Mouse (Mus musculus) natural killer cell, adult 2 months (primary cell): ENCODE results near the gene Slc46a1.

Experiments
- DNase-seq, 2 experiments: peaks; one replicate each; pipeline ENCODE4 v3.0.0; 2022; ENCODE audit warnings: low spot score in 2 of 2

Slc46a1 gene

GRCm38 (mm10) chr11:78465568-78466180, at the start of gene Slc46a1:
Gene Slc46a1, plus strand, starts transcription at chr11:78465697.
- DNase-seq, result peak; percentile 28 to 58

DNA sequence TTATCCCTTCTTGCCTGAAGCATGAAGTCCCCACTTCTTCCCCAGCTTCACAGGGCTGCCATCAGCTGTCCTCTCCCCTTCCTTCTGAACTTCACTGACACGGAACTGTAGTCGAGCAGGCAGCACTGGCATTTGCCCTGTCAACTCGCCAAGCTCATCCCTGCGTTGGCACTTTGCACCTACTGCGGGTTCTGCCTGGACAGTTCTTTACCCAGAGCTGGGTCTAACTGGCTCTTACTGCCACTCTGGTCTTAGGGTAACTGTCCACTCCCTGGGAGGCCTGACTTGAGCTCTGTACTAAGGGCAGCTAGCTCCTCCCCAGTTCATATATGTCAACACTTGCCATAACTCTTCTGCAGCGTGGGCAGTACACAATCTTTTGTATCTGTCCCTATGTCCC, 48.6 kb upstream of the Slc46a1 start:
- DNase-seq, result no peak

GRCm38 (mm10) chr11:78420263-78420889, 45.1 kb upstream of the Slc46a1 start:
- no peak for DNase-seq

DNA sequence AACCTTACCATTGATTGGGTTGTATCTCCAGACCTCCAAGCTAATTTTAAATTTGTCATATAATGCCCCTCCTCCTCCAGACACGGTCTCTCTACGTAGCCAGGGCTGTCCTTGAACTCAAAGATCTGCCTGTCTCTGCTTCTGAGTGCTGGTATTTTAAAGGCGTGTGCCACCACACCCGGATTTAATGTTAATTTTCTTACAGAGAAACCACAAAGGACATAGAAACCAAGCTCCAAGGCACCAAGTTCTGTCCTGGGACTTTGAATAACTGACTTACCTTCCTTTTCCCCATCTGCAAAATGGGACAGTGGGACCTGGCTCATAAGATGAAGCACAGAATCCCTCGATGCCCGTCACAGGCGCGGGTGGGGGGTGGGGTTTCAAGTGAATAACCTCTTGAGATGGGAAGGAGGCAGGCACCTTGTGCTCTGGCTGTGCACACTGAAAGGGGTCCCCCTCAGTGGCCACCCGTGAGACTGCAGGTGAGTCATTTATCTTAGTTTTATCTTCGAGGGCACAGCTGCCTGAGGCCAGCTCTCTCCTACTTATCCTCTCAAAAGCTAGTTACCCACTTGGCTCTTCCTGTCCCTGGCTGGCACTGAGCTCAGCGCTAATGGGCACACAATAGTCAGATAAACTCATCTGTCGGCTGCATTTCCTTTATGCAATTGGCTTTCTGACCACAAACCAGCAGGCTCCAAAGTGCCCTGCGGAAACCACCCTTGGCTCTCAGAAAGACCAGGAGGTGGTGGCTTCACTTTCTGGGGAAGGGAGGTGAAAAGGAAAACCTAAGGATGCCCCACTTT, 44.1 kb upstream of the Slc46a1 start:
- DNase-seq, result no peak

GRCm38 (mm10) chr11:78422055-78422819, 43.3 kb upstream of the Slc46a1 start, which contains the start of gene Slc13a2:
Gene Slc13a2, minus strand, starts transcription at chr11:78422217.
- DNase-seq, result no peak

DNA sequence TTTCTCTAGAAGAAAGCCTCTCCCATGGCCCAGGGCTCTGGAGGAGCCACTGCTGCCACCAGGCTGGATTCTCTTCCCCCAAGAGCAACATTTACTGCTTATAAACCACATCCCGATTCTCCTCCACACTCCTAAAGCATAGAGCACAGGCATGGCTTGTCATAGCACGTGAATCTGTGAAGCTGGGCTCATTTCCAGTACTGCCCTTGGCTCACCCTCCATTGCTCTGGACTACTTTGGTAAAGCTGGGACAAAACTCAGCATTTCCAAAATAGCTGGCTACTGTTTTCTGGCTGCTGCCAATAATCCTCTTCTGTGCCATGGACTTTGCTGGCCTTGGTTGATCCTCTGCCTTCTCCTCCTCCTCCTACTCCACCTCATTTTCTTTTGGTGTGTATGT, 41.1 kb upstream of the Slc46a1 start:
- DNase-seq, result no peak

DNA sequence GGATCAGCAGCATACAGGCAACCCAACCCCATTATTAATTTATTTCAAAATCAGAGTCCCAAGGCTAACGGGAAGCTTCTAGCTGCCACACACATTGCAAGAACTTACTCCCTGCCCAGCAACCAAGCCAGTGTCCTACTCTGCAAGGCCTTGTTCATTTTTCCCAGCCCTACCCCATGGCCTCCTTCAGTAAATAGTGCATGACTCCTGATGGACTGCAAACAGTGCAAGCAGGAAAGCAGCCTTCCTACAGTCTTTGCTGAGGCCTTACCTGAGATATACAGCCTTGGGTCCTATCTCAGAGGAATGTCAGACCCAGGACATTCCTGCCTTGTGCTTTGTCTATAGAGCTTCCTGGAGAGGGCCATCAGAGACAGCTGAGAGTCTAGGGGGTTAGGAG, 39.9 kb upstream of the Slc46a1 start:
- DNase-seq, result no peak

- no peak for DNase-seq
Measured at GRCm38 (mm10) chr11:78427655-78428054, 37.8 kb upstream of the Slc46a1 start.

- DNase-seq, result no peak
Measured at GRCm38 (mm10) chr11:78428309-78428708, 37.2 kb upstream of the Slc46a1 start.

- DNase-seq, result no peak
Measured at GRCm38 (mm10) chr11:78430195-78430878, 35.2 kb upstream of the Slc46a1 start.

DNA sequence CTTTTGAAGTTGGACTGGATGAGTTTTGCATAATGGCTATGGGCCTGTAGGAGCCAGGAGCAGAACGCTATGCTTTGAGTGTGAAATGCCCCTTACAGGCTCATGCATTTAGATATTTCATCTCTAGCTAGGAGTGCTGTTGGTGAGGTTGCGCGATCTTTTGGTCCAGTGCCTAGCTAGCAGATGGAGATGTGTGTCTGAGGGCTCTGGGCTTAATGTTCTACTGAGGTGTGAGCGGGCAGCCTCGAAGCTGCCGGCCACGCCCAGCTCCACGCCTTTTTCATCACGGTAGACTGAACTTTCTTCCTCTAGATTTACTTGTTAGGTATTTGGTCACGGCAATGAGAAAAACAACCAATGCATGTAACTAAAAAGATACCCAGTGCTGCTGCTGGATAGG, 34.3 kb upstream of the Slc46a1 start:
- DNase-seq, result no peak

DNA sequence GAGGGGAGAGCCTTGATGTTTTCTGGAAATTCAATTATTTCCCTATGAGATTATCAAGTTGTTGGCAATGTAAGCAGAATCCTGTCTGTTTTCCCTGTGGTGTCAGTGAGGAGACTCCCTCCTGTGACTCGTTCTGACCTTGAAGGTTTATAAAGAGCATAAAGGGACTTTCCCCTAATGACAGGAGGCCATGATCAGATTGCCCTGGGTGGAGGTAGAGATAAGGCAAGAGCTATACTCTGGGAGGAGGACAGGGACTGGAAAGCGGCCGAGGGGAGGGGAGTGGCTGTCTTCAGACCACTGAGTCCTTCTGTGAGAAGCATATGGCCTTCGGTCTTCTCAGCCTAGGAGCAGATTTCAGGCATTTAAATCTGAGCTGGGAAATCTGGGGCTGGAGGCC, 31.4 kb upstream of the Slc46a1 start:
- DNase-seq, result no peak

DNA sequence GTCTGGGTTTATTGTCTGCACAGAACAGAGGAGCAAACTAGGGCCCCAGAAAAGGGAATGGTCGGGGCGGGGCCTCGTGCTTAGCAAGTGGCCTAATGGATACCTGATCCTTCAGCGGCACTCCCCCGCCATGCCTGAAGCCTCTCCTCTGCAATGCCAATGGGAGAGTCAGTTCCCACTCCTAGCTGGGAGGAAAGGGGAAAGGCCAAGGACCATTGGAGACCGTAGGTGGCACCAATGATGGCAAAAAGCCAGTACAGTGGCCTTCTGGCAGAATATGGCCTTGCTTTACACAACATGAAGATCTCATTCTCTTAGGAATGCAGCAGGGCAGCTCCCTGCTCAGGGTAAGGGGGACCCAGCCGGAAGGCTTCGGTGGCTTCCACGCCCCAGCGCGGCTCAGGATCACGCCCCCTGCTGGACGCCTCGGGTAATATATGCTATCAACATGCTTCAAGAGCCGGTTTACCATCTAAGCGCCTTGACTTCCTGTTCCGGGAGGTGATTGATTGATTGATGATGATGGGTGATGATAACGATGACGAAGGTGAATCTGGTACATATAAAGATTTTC, 29.6 kb upstream of the Slc46a1 start:
- peak; percentile 33 to 44 for DNase-seq

- no peak for DNase-seq
Measured at GRCm38 (mm10) chr11:78437182-78437581, 28.3 kb upstream of the Slc46a1 start.

- DNase-seq, result no peak
Measured at GRCm38 (mm10) chr11:78438399-78438930, 27.0 kb upstream of the Slc46a1 start.

- DNase-seq, result no peak
Measured at GRCm38 (mm10) chr11:78443115-78443514, 22.4 kb upstream of the Slc46a1 start.

DNA sequence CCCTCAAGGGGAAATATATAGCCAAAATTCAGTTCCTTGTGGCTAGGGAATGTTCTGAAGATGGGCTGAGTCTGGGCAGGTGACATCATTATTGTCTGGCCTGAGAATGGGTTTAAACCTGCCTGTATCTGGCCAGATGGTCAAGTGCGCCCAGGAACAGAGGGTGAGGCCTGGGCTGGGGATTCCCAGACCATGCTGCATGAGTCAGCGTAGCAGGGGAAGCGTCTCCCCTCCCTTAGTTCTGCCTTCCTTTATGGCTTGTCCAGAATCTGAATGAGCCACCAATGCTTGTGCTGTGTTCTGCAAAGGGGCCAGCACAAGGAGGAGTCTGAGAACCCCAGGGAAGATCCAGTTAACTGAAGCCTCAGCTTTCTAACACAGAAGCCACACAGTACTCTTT, 18.3 kb upstream of the Slc46a1 start:
- DNase-seq, result no peak

- DNase-seq, result no peak
Measured at GRCm38 (mm10) chr11:78448242-78448641, 17.3 kb upstream of the Slc46a1 start.

DNA sequence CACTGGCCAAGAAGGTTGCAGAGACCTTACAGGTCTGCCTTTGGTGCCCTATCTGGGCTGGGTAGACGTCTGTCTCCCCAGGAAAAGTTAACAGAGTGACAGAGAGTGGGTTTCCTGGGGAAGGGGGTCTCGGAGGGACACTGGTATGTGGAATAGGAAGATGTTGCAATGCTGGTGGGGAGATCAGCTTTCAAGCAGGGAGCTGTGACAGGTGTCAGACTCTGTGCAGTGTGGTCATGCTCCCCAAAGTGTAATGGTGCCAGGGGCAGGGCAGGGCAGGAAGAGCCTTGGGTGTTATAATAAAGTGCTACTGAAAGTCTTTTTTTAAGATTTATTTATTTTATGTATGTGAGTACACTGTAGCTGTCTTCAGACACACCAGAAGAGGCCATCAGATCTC, 15.2 kb upstream of the Slc46a1 start:
- DNase-seq, result no peak

DNA sequence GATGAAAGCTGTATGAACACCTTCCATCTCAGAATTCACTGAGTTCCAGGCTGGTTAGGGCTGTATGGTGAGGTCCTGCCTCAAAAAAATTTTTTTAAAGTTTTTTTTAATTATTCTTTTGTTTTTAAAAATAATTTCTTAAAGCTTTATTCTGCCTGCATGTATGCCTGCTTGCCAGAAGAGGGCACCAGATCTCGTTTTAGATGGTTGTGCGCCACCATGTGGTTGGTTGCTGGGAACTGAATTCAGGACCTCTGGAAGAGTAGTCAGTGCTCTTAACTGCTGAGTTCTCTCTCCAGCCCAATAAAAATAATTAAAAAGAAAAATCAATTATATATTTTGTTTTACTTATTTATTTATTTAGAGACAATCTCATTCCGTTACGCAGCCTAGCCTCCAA, 11.8 kb upstream of the Slc46a1 start:
- peak; percentile 63 to 79 for DNase-seq

- DNase-seq, result no peak
Measured at GRCm38 (mm10) chr11:78454276-78454675, 11.2 kb upstream of the Slc46a1 start.
